Mouse (Mus musculus): ENCODE data around the gene Pigg.

Gene Pigg

GRCm38 (mm10) chr5:108357862-108358261, 45.5 kb downstream of the Pigg start:
- DNase-seq (ENCODE audit: low spot score in 2 of 2): no peak

- no peak for DNase-seq (ENCODE audit: low spot score in 2 of 2)
These were observed 47.1 kb downstream of the Pigg start for GRCm38 (mm10) chr5:108359491-108359890.

- DNase-seq (ENCODE audit: low spot score in 2 of 2): no peak
These were observed 47.8 kb downstream of the Pigg start for GRCm38 (mm10) chr5:108360211-108360610.

GRCm38 (mm10) chr5:108362330-108362729, 49.9 kb downstream of the Pigg start:
- DNase-seq (ENCODE audit: low spot score in 2 of 2): no peak

- no peak for DNase-seq (ENCODE audit: low spot score in 2 of 2)
These were observed 54.0 kb downstream of the Pigg start for GRCm38 (mm10) chr5:108366328-108366983.

GRCm38 (mm10) chr5:108366984-108367841, 54.8 kb downstream of the Pigg start:
- peak; percentile 44 to 49 for DNase-seq (ENCODE audit: low spot score in 2 of 2)

GRCm38 (mm10) chr5:108367871-108368332, 55.5 kb downstream of the Pigg start, which contains the start of gene Gm42517:
Gene Gm42517 (minus strand): TSS chr5:108367922.
- DNase-seq (ENCODE audit: low spot score in 2 of 2): no peak

- DNase-seq (ENCODE audit: low spot score in 2 of 2): no peak
These were observed 56.0 kb downstream of the Pigg start for GRCm38 (mm10) chr5:108368446-108368845.

- DNase-seq (ENCODE audit: low spot score in 2 of 2): peak; percentile 81 to 88
These were observed 56.6 kb downstream of the Pigg start for GRCm38 (mm10) chr5:108368851-108369621.

- DNase-seq (ENCODE audit: low spot score in 2 of 2): no peak
These were observed 57.6 kb downstream of the Pigg start for GRCm38 (mm10) chr5:108369964-108370363.

GRCm38 (mm10) chr5:108374079-108374478, 61.7 kb downstream of the Pigg start:
- no peak for DNase-seq (ENCODE audit: low spot score in 2 of 2)

GRCm38 (mm10) chr5:108376059-108376458, 63.6 kb downstream of the Pigg start:
- DNase-seq (ENCODE audit: low spot score in 2 of 2): no peak

GRCm38 (mm10) chr5:108378346-108378745, 65.9 kb downstream of the Pigg start:
- DNase-seq (ENCODE audit: low spot score in 2 of 2): no peak

GRCm38 (mm10) chr5:108385632-108386031, 73.2 kb downstream of the Pigg start:
- no peak for DNase-seq (ENCODE audit: low spot score in 2 of 2)

- DNase-seq (ENCODE audit: low spot score in 2 of 2): no peak
These were observed 74.0 kb downstream of the Pigg start for GRCm38 (mm10) chr5:108386449-108386848.

- no peak for DNase-seq (ENCODE audit: low spot score in 2 of 2)
These were observed 75.8 kb downstream of the Pigg start, which contains the start of gene Pde6b for GRCm38 (mm10) chr5:108388201-108388600. Gene Pde6b (plus strand): TSS chr5:108388391.

GRCm38 (mm10) chr5:108389744-108390143, 77.3 kb downstream of the Pigg start:
- no peak for DNase-seq (ENCODE audit: low spot score in 2 of 2)
